Mouse (Mus musculus): Measurements from ENCODE around the gene Zdhhc14.
A peak's percentile ranks its signal among the peaks of the same experiment; 100 is the strongest.

Zdhhc14 gene

GRCm38 (mm10) chr17:5535357-5535756, 43.0 kb downstream of the Zdhhc14 start:
- Histone ChIP-seq H3K4me3 (replicated peaks; ENCODE audit: low read length) (no peak overlapping the region), H3K36me3 (ENCODE audit: insufficient read depth, low read length) (no peaks in the 10 kb centered on the region), H3K9me3 (ENCODE audit: low read length) (no peaks in the 10 kb centered on the region), H3K4me1 (replicated peaks; ENCODE audit: low read depth, low read length) (0 out of 2 replicates have a peak, but pooled peaks cover 4% of the 10 kb centered on the region), H3K27me3 (ENCODE audit: insufficient read depth, low read length) (no peaks in the 10 kb centered on the region)
- TF ChIP-seq NANOG (IDR thresholded peaks at IDR 0.05; ENCODE audit: borderline replicate concordance, low read length) (no peak), CTCF (conservative IDR thresholded peaks at IDR 0.05; ENCODE audit: low read length) (peak; percentile 68)

- no peak for TF ChIP-seq CTCF (conservative IDR thresholded peaks at IDR 0.05; ENCODE audit: low read length)
- TF ChIP-seq POU5F1 (IDR thresholded peaks at IDR 0.05; ENCODE audit: borderline replicate concordance, low read length), result no peak
- no peak for TF ChIP-seq NANOG (IDR thresholded peaks at IDR 0.05; ENCODE audit: borderline replicate concordance, low read length)
- no peak overlapping the region for H3K4me3 ChIP-seq (replicated peaks; ENCODE audit: low read length)
- H3K4me1 ChIP-seq (replicated peaks; ENCODE audit: low read depth, low read length), result 0 out of 2 replicates have a peak, but pooled peaks cover 4% of the 10 kb centered on the region
- no peaks in the 10 kb centered on the region for H3K36me3 ChIP-seq (ENCODE audit: insufficient read depth, low read length)
- H3K27me3 ChIP-seq (ENCODE audit: insufficient read depth, low read length), result no peaks in the 10 kb centered on the region
- H3K9me3 ChIP-seq (ENCODE audit: low read length), result no peaks in the 10 kb centered on the region
Measured at GRCm38 (mm10) chr17:5536259-5537094, 44.1 kb downstream of the Zdhhc14 start.

GRCm38 (mm10) chr17:5537095-5537575, 44.8 kb downstream of the Zdhhc14 start:
- no peaks in the 10 kb centered on the region for H3K9me3 ChIP-seq (ENCODE audit: low read length)
- no peaks in the 10 kb centered on the region for H3K27me3 ChIP-seq (ENCODE audit: insufficient read depth, low read length)
- no peak for TF ChIP-seq CTCF (conservative IDR thresholded peaks at IDR 0.05; ENCODE audit: low read length)
- TF ChIP-seq NANOG (IDR thresholded peaks at IDR 0.05; ENCODE audit: borderline replicate concordance, low read length), result no peak
- TF ChIP-seq POU5F1 (IDR thresholded peaks at IDR 0.05; ENCODE audit: borderline replicate concordance, low read length), result no peak
- H3K36me3 ChIP-seq (ENCODE audit: insufficient read depth, low read length), result no peaks in the 10 kb centered on the region
- H3K4me1 ChIP-seq (replicated peaks; ENCODE audit: low read depth, low read length), result 0 out of 2 replicates have a peak, but pooled peaks cover 4% of the 10 kb centered on the region
- no peak overlapping the region for H3K4me3 ChIP-seq (replicated peaks; ENCODE audit: low read length)

DNA sequence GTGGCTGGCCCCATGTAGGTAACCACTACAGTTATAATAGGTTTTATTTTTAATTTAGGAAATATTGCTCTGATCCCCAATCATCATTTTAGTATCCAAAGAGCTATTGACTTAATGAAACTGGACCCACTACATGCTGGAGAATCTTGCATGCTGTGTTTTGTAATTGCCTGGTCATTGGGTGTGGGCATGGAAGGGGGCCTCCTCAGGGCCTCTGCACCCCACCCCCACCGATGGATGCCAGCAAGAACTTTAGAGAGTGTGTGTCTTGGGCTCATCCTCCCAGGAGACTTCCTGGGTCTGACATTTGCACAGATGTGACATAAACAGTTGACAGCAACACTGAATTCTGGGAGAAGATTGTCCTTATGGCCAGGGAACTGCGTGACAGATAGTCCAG, 49.8 kb downstream of the Zdhhc14 start:
- Histone ChIP-seq H3K27me3 (ENCODE audit: insufficient read depth, low read length) (no peaks in the 10 kb centered on the region), H3K4me3 (replicated peaks; ENCODE audit: low read length) (no peak overlapping the region), H3K36me3 (ENCODE audit: insufficient read depth, low read length) (no peaks in the 10 kb centered on the region), H3K9me3 (ENCODE audit: low read length) (peaks cover 9% of the 10 kb centered on the region), H3K4me1 (replicated peaks; ENCODE audit: low read depth, low read length) (no peaks in the 10 kb centered on the region)
- TF ChIP-seq NANOG (IDR thresholded peaks at IDR 0.05; ENCODE audit: borderline replicate concordance, low read length) (no peak), POU5F1 (IDR thresholded peaks at IDR 0.05; ENCODE audit: borderline replicate concordance, low read length) (no peak), CTCF (conservative IDR thresholded peaks at IDR 0.05; ENCODE audit: low read length) (no peak)

GRCm38 (mm10) chr17:5544065-5544464, 51.7 kb downstream of the Zdhhc14 start:
- H3K4me3 ChIP-seq (replicated peaks; ENCODE audit: low read length), result no peak overlapping the region
- H3K9me3 ChIP-seq (ENCODE audit: low read length), result peaks cover 9% of the 10 kb centered on the region
- H3K4me1 ChIP-seq (replicated peaks; ENCODE audit: low read depth, low read length), result no peaks in the 10 kb centered on the region
- TF ChIP-seq POU5F1 (IDR thresholded peaks at IDR 0.05; ENCODE audit: borderline replicate concordance, low read length) (no peak), NANOG (IDR thresholded peaks at IDR 0.05; ENCODE audit: borderline replicate concordance, low read length) (no peak), CTCF (conservative IDR thresholded peaks at IDR 0.05; ENCODE audit: low read length) (no peak)
- H3K27me3 ChIP-seq (ENCODE audit: insufficient read depth, low read length), result no peaks in the 10 kb centered on the region
- no peaks in the 10 kb centered on the region for H3K36me3 ChIP-seq (ENCODE audit: insufficient read depth, low read length)

DNA sequence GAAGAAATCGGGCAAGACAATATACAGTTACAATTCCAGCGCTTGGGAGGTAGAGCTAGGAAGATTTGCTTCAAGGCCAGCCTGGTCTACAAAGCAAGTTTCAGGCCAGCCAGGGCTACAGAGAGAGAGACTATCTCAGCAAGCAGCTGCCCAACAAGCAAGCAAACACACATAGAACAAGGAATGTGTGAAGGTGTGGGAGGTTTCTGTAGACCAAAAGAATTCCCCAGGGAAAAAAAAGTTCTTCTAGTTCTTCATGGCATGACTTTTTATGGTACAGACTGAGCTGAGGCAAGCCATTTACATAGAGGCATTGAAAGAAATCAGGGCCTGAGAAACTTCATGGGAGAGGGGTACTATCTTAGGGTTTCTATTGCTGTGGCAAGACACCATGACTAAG, 52.7 kb downstream of the Zdhhc14 start:
- no peak overlapping the region for H3K4me3 ChIP-seq (replicated peaks; ENCODE audit: low read length)
- H3K9me3 ChIP-seq (ENCODE audit: low read length), result peaks cover 9% of the 10 kb centered on the region
- 0 out of 2 replicates have a peak, but pooled peaks cover under 1% of the 10 kb centered on the region for H3K4me1 ChIP-seq (replicated peaks; ENCODE audit: low read depth, low read length)
- H3K27me3 ChIP-seq (ENCODE audit: insufficient read depth, low read length), result no peaks in the 10 kb centered on the region
- H3K36me3 ChIP-seq (ENCODE audit: insufficient read depth, low read length), result no peaks in the 10 kb centered on the region
- TF ChIP-seq POU5F1 (IDR thresholded peaks at IDR 0.05; ENCODE audit: borderline replicate concordance, low read length) (no peak), NANOG (IDR thresholded peaks at IDR 0.05; ENCODE audit: borderline replicate concordance, low read length) (no peak), CTCF (conservative IDR thresholded peaks at IDR 0.05; ENCODE audit: low read length) (no peak)

DNA sequence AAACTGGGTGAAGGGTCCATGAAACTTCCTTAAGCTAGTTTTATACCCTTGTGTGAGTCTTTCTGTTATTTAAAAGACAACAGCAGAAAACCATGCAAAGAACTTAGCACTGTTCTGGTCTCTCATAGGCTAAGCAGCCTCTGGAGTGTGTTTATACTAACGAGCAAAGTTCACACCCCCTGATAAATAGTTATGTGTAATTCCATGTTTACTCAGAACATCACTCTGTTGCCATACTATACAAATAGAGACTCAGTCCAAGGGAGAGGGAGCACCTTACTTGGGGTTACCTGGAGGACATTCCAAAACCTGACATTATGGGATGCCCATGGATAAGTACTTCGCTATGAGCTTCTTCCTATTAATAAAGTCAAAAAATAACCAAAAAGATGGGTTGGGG, 56.2 kb downstream of the Zdhhc14 start:
- Histone ChIP-seq H3K27me3 (ENCODE audit: insufficient read depth, low read length) (0 out of 2 replicates have a peak, but pooled peaks cover 3% of the 10 kb centered on the region), H3K36me3 (ENCODE audit: insufficient read depth, low read length) (no peaks in the 10 kb centered on the region), H3K4me3 (replicated peaks; ENCODE audit: low read length) (no peak overlapping the region), H3K4me1 (replicated peaks; ENCODE audit: low read depth, low read length) (peaks cover 24% of the 10 kb centered on the region), H3K9me3 (ENCODE audit: low read length) (peaks cover 9% of the 10 kb centered on the region)
- TF ChIP-seq POU5F1 (IDR thresholded peaks at IDR 0.05; ENCODE audit: borderline replicate concordance, low read length) (no peak), CTCF (conservative IDR thresholded peaks at IDR 0.05; ENCODE audit: low read length) (no peak), NANOG (IDR thresholded peaks at IDR 0.05; ENCODE audit: borderline replicate concordance, low read length) (no peak)

DNA sequence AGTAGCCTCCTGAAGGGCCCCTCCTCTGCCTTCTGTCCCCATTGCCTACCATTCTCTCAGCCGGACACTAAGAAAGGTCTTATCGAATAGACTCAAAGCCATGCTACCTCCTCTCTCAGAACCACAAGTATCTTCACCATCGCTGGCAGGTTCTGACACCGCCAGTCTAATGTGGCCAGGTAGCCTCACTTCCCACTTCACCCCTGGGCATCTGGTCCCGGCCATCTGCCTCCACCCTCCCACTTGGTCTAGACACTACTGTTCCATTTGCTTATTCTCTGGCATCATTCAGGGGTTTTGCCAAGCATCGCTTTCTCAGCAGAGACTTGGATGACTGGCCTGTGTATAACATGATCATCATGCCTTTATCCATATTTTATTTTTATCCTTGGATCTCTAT, 57.1 kb downstream of the Zdhhc14 start:
- H3K9me3 ChIP-seq (ENCODE audit: low read length), result peaks cover 9% of the 10 kb centered on the region
- TF ChIP-seq CTCF (conservative IDR thresholded peaks at IDR 0.05; ENCODE audit: low read length) (no peak), NANOG (IDR thresholded peaks at IDR 0.05; ENCODE audit: borderline replicate concordance, low read length) (no peak), POU5F1 (IDR thresholded peaks at IDR 0.05; ENCODE audit: borderline replicate concordance, low read length) (no peak)
- peaks cover 29% of the 10 kb centered on the region for H3K4me1 ChIP-seq (replicated peaks; ENCODE audit: low read depth, low read length)
- no peaks in the 10 kb centered on the region for H3K36me3 ChIP-seq (ENCODE audit: insufficient read depth, low read length)
- H3K27me3 ChIP-seq (ENCODE audit: insufficient read depth, low read length), result 0 out of 2 replicates have a peak, but pooled peaks cover 3% of the 10 kb centered on the region
- H3K4me3 ChIP-seq (replicated peaks; ENCODE audit: low read length), result no peak overlapping the region

Measured in E14TG2a.4 (cell line).